Mouse (Mus musculus): ENCODE measurements around the gene Gfi1b. TPM values are rescaled to one million over a fixed set of nuclear protein-coding genes. Genes with fewer than 3 reads are reported as not detected.

Gene Gfi1b
- polyA plus RNA-seq, 1 experiment from 2014 or later = not detected

DNA sequence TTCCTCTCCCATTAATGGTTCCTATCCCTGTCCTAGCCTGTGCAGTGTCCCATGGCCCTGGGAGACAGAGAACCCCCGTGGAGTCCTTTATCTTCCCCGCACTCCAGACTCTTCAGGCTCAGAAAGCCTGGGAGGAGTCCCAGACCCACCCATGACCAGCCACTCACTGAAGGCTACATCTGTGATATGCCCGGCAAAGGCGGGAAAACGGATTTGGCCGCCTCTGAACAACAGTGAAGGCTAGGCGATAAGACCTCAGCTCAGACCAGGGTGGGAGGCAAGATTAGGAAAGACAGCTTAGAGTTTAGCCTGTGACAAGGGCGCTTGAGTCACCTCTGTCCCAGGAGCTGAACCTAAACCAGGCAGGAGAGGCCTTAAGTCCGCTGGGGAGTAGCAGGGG is 4.9 kb downstream of the Gfi1b start:
- H3K36me3 ChIP-seq (ENCODE audit: control insufficient read depth, insufficient read depth) = no peaks in the 10 kb centered on the region
- H3K4me3 ChIP-seq (replicated peaks; ENCODE audit: low read length) = no peak overlapping the region
- no peak overlapping the region for H3K9ac ChIP-seq (replicated peaks; ENCODE audit: low read depth, low read length)
- peaks cover 10% of the 10 kb centered on the region for H3K27me3 ChIP-seq (replicated peaks; ENCODE audit: control insufficient read depth, insufficient read depth, low read length)
- H3K9me3 ChIP-seq (ENCODE audit: control insufficient read depth, low read length) = no peaks in the 10 kb centered on the region
- ATAC-seq = no peak
- H3K27ac ChIP-seq (ENCODE audit: low read length) = no peak overlapping the region
- H3K4me1 ChIP-seq (replicated peaks; ENCODE audit: control insufficient read depth, insufficient read depth, low read length) = no peaks in the 10 kb centered on the region
- no peak overlapping the region for H3K4me2 ChIP-seq (ENCODE audit: low read length)
- 82% methylated on average over 9 of the region's 9 CpGs for WGBS

DNA sequence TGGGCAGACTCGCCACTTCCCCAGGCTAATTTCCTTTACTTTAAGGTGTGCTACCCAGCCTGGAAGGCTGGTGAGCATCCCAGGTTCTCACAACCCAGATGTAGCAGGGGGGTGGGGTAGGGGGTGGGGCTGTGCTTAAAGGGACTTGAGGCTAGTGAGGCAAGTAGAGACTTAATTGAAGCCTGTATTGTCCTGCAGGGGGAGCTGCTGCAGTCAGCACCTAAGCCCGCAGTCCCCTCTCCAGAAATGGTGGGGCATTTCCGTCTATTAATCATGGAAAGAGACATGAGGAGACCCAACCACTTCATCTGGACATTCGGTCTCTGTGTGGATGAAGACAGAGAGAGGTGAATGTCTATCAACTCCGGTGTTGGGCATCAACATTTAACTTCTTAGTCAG is 5.4 kb downstream of the Gfi1b start:
- H3K4me3 ChIP-seq (replicated peaks; ENCODE audit: low read length) = no peak overlapping the region
- ATAC-seq = no peak
- H3K4me1 ChIP-seq (replicated peaks; ENCODE audit: control insufficient read depth, insufficient read depth, low read length) = no peaks in the 10 kb centered on the region
- no peak overlapping the region for H3K27ac ChIP-seq (ENCODE audit: low read length)
- no peaks in the 10 kb centered on the region for H3K36me3 ChIP-seq (ENCODE audit: control insufficient read depth, insufficient read depth)
- WGBS = 31% methylated on average over 5 of the region's 5 CpGs
- peaks cover 7% of the 10 kb centered on the region for H3K27me3 ChIP-seq (replicated peaks; ENCODE audit: control insufficient read depth, insufficient read depth, low read length)
- H3K4me2 ChIP-seq (ENCODE audit: low read length) = no peak overlapping the region
- H3K9me3 ChIP-seq (ENCODE audit: control insufficient read depth, low read length) = no peaks in the 10 kb centered on the region
- H3K9ac ChIP-seq (replicated peaks; ENCODE audit: low read depth, low read length) = no peak overlapping the region

DNA sequence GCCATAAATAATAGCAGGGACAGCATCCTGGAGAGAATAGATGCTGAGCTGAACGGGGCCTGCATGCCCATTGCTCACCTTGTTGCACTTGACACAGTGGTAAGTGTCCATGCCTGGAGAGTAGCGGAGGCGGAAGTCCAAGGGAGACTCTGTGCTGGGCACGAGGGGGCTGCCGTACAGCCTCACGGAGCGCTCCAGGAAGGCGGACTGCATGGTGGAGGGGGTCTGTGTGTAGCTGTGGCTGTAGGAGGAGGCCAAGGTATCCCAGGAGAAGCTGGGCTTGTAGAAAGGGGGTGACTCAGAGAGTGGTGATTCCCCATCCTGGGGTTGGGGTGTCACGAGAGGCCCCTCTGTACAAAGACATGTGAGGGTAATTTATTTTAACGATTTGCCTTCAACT is 8.2 kb downstream of the Gfi1b start:
- H3K36me3 ChIP-seq (ENCODE audit: control insufficient read depth, insufficient read depth) = no peaks in the 10 kb centered on the region
- 90% methylated on average over 10 of the region's 10 CpGs for WGBS

DNA sequence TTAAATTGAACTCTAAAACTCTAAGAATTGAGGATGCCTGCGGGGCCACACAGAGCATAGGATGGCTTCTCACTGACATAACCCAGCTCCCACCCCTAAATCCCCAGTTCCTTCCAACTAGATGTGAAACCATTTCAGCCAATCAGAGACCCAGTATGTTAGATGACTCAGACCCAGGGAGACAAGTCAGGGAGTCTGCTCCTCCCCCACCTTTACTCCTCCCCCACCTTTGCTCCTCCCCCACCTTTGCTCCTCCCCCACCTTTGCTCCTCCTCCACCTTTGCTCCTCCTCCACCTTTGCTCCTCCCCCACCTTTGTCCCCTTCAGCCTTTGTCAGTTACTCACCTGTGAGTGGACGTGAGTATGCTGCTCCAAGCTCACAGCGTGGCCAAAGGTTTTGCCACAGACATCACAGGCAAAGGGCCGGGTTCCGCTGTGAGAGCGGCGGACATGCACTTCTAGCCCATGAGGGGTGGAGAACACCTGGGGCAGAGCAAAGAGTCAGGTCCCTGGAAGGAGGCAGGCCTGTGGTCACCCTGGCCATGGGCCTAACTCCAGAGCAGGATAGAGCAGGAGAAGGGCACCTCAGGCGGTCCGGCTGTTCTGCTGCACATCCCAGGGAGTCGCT is 9.2 kb downstream of the Gfi1b start:
- WGBS = 65% methylated on average over 10 of the region's 10 CpGs
- Histone ChIP-seq H3K27ac (ENCODE audit: low read length) (no peak overlapping the region), H3K9ac (replicated peaks; ENCODE audit: low read depth, low read length) (no peak overlapping the region), H3K9me3 (ENCODE audit: control insufficient read depth, low read length) (no peaks in the 10 kb centered on the region), H3K27me3 (replicated peaks; ENCODE audit: control insufficient read depth, insufficient read depth, low read length) (0 out of 2 replicates have a peak, but pooled peaks cover 2% of the 10 kb centered on the region), H3K4me3 (replicated peaks; ENCODE audit: low read length) (no peak overlapping the region), H3K36me3 (ENCODE audit: control insufficient read depth, insufficient read depth) (no peaks in the 10 kb centered on the region), H3K4me2 (ENCODE audit: low read length) (no peak overlapping the region), H3K4me1 (replicated peaks; ENCODE audit: control insufficient read depth, insufficient read depth, low read length) (no peaks in the 10 kb centered on the region)
- ATAC-seq = no peak

More for the DNA sequence above, 8.2 kb downstream of the Gfi1b start:
- Histone ChIP-seq H3K9ac (replicated peaks; ENCODE audit: low read depth, low read length) (no peak overlapping the region), H3K27ac (ENCODE audit: low read length) (no peak overlapping the region), H3K4me2 (ENCODE audit: low read length) (no peak overlapping the region), H3K4me3 (replicated peaks; ENCODE audit: low read length) (no peak overlapping the region), H3K9me3 (ENCODE audit: control insufficient read depth, low read length) (no peaks in the 10 kb centered on the region), H3K4me1 (replicated peaks; ENCODE audit: control insufficient read depth, insufficient read depth, low read length) (no peaks in the 10 kb centered on the region), H3K27me3 (replicated peaks; ENCODE audit: control insufficient read depth, insufficient read depth, low read length) (0 out of 2 replicates have a peak, but pooled peaks cover 2% of the 10 kb centered on the region)
- no peak for ATAC-seq

- ATAC-seq = no peak
- H3K27me3 ChIP-seq (replicated peaks; ENCODE audit: control insufficient read depth, insufficient read depth, low read length) = 0 out of 2 replicates have a peak, but pooled peaks cover 2% of the 10 kb centered on the region
Observed at GRCm38 (mm10) chr2:28611407-28611787, 10.4 kb downstream of the Gfi1b start.

GRCm38 (mm10) chr2:28610716-28611406 is 10.9 kb downstream of the Gfi1b start:
- Histone ChIP-seq H3K36me3 (ENCODE audit: control insufficient read depth, insufficient read depth) (no peaks in the 10 kb centered on the region), H3K9ac (replicated peaks; ENCODE audit: low read depth, low read length) (no peak overlapping the region), H3K27me3 (replicated peaks; ENCODE audit: control insufficient read depth, insufficient read depth, low read length) (0 out of 2 replicates have a peak, but pooled peaks cover 2% of the 10 kb centered on the region), H3K4me1 (replicated peaks; ENCODE audit: control insufficient read depth, insufficient read depth, low read length) (no peaks in the 10 kb centered on the region), H3K27ac (ENCODE audit: low read length) (no peak overlapping the region), H3K9me3 (ENCODE audit: control insufficient read depth, low read length) (no peaks in the 10 kb centered on the region), H3K4me3 (replicated peaks; ENCODE audit: low read length) (no peak overlapping the region), H3K4me2 (ENCODE audit: low read length) (no peak overlapping the region)
- 71% methylated on average over 12 of the region's 12 CpGs for WGBS
- no peak for ATAC-seq

More at GRCm38 (mm10) chr2:28611407-28611787, 10.4 kb downstream of the Gfi1b start:
- Histone ChIP-seq H3K4me2 (ENCODE audit: low read length) (no peak overlapping the region), H3K36me3 (ENCODE audit: control insufficient read depth, insufficient read depth) (no peaks in the 10 kb centered on the region), H3K4me3 (replicated peaks; ENCODE audit: low read length) (no peak overlapping the region), H3K4me1 (replicated peaks; ENCODE audit: control insufficient read depth, insufficient read depth, low read length) (no peaks in the 10 kb centered on the region), H3K9ac (replicated peaks; ENCODE audit: low read depth, low read length) (no peak overlapping the region), H3K27ac (ENCODE audit: low read length) (no peak overlapping the region), H3K9me3 (ENCODE audit: control insufficient read depth, low read length) (no peaks in the 10 kb centered on the region)
- 87% methylated on average over 17 of the region's 17 CpGs for WGBS

GRCm38 (mm10) chr2:28609851-28610250 is 11.9 kb downstream of the Gfi1b start:
- Histone ChIP-seq H3K4me2 (ENCODE audit: low read length) (no peak overlapping the region), H3K27me3 (replicated peaks; ENCODE audit: control insufficient read depth, insufficient read depth, low read length) (0 out of 2 replicates have a peak, but pooled peaks cover 2% of the 10 kb centered on the region), H3K27ac (ENCODE audit: low read length) (no peak overlapping the region), H3K9me3 (ENCODE audit: control insufficient read depth, low read length) (no peaks in the 10 kb centered on the region), H3K36me3 (ENCODE audit: control insufficient read depth, insufficient read depth) (no peaks in the 10 kb centered on the region), H3K9ac (replicated peaks; ENCODE audit: low read depth, low read length) (no peak overlapping the region), H3K4me1 (replicated peaks; ENCODE audit: control insufficient read depth, insufficient read depth, low read length) (no peaks in the 10 kb centered on the region), H3K4me3 (replicated peaks; ENCODE audit: low read length) (no peak overlapping the region)
- WGBS = 88% methylated on average over 10 of the region's 10 CpGs
- no peak for ATAC-seq

GRCm38 (mm10) chr2:28607341-28608165 is 14.2 kb downstream of the Gfi1b start:
- ATAC-seq = no peak
- Histone ChIP-seq H3K27me3 (replicated peaks; ENCODE audit: control insufficient read depth, insufficient read depth, low read length) (no peaks in the 10 kb centered on the region), H3K4me1 (replicated peaks; ENCODE audit: control insufficient read depth, insufficient read depth, low read length) (no peaks in the 10 kb centered on the region), H3K9me3 (ENCODE audit: control insufficient read depth, low read length) (no peaks in the 10 kb centered on the region), H3K9ac (replicated peaks; ENCODE audit: low read depth, low read length) (no peak overlapping the region), H3K4me3 (replicated peaks; ENCODE audit: low read length) (no peak overlapping the region), H3K4me2 (ENCODE audit: low read length) (no peak overlapping the region), H3K36me3 (ENCODE audit: control insufficient read depth, insufficient read depth) (no peaks in the 10 kb centered on the region), H3K27ac (ENCODE audit: low read length) (no peak overlapping the region)
- WGBS = 50% methylated on average over 10 of the region's 10 CpGs

All from forebrain, embryonic 16.5 days (tissue).